10 mouse cellular contexts compared by ENCODE assay signal in the genomic region with DNA sequence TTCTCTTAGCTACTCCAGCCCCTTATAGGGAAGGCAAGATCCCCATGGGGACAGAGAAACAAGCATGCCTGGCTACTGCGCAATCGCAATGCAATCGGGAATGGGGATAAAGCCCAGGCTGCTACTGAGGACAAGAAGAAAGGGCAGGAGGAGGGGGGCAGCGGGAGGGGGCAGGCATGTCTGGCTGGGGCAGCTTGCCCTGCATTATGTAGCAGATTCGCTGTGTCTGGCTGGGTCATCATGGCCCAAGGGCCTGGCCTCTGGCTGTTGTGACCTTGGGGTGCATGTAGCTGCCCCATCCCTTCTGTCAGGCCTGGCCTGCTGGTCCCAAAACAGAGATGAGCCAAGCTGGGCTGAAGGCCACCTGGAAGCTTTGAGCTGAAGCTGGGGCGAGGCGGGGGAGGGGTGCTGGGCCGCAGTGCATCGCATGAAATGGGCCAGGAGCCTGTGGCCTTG. TPM values are rescaled to one million over a fixed set of nuclear protein-coding genes. Genes with fewer than 3 reads are reported as not detected.
DNase-seq lines count a peak whose midpoint lies in the region; ATAC-seq lines count a peak whose summit lies in the region.
"Had no signal": no experiment of that assay in that cellular context is flagged by ENCODE, and none has a peak within 500 bp of the region (broad histone marks: within the 10 kb centered on the region; RNA-seq: fewer than 3 reads in every experiment).

No protein-coding gene starts in this region.

- no peaks in the 10 kb centered on the region for H3K27me3 ChIP-seq in forebrain, embryonic 13.5 days
- peaks cover 43% of the 10 kb centered on the region for H3K27me3 ChIP-seq in liver, embryonic 12.5 days (replicated peaks)

- H3K27ac ChIP-seq in forebrain, embryonic 13.5 days: peak overlapping the region; percentile 76
- no peak overlapping the region for H3K27ac ChIP-seq in liver, embryonic 12.5 days
- H3K27ac ChIP-seq: liver, embryonic 15.5 days had no signal

- H3K4me3 ChIP-seq in forebrain, embryonic 13.5 days: no peak overlapping the region
- no peak overlapping the region for H3K4me3 ChIP-seq in liver, embryonic 12.5 days
- H3K4me3 ChIP-seq: erythroblast, embryonic 14.5 days; liver, embryonic 15.5 days had no signal

- DNase-seq in kidney, postnatal 4 days: peak; percentile 36 to 55
- DNase-seq in kidney, adult 18-20 months: no peak
- peak; percentile 99 for DNase-seq in brain, adult 2 months (ENCODE audit: low read depth, low spot score)
- DNase-seq in heart, postnatal 4 days: peak; percentile 33
- peak; percentile 49 for DNase-seq in neural tube, embryonic 10.5 days (ENCODE audit: extremely low spot score, low spot score)
- no peak for DNase-seq in thymus, postnatal 4 days

- no peak for ATAC-seq in forebrain, embryonic 13.5 days
- ATAC-seq in liver, embryonic 12.5 days: no peak

- 31% methylated on average over 9 of the region's 9 CpGs for WGBS in forebrain, embryonic 13.5 days
- WGBS in liver, embryonic 12.5 days (ENCODE audit: insufficient replicate concordance): 71% methylated on average over 9 of the region's 9 CpGs

- no peaks in the 10 kb centered on the region for H3K9me3 ChIP-seq in forebrain, embryonic 13.5 days (replicated peaks)
- H3K9me3 ChIP-seq in liver, embryonic 12.5 days (replicated peaks): no peaks in the 10 kb centered on the region
- H3K9me3 ChIP-seq: liver, embryonic 15.5 days had no signal

- H3K4me1 ChIP-seq in forebrain, embryonic 13.5 days: peaks cover 28% of the 10 kb centered on the region
- peaks cover 9% of the 10 kb centered on the region for H3K4me1 ChIP-seq in liver, embryonic 12.5 days

- H3K4me2 ChIP-seq in forebrain, embryonic 13.5 days: peak overlapping the region; percentile 16; the same call in 1 of the 2 replicates
- H3K4me2 ChIP-seq in liver, embryonic 12.5 days: no peak overlapping the region
- H3K4me2 ChIP-seq: liver, embryonic 15.5 days had no signal

- H3K36me3 ChIP-seq in forebrain, embryonic 13.5 days (ENCODE audit: poor library complexity, severe bottlenecking): peaks cover 10% of the 10 kb centered on the region; the same call in 1 of the 2 replicates
- H3K36me3 ChIP-seq in liver, embryonic 12.5 days: no peaks in the 10 kb centered on the region
- H3K36me3 ChIP-seq: liver, embryonic 15.5 days had no signal

- peak overlapping the region; percentile 53 for H3K9ac ChIP-seq in forebrain, embryonic 13.5 days
- no peak overlapping the region for H3K9ac ChIP-seq in liver, embryonic 12.5 days
- H3K9ac ChIP-seq: liver, embryonic 15.5 days had no signal

RNA-seq across cellular contexts. Expression of a gene that starts 27.8 kb away (rescaled TPM):
- polyA plus RNA-seq in forebrain, embryonic 13.5 days (2015; fragmentation: Nextera tagmentation; extraction: Ambion mirVana): 35.2 and 35.4 TPM in 2 replicates
- 10 to 100 TPM; 33.3 to 35.5 TPM for total RNA-seq in heart, postnatal 4 days (2021)
- polyA plus RNA-seq in liver, embryonic 12.5 days (2016; fragmentation: Nextera tagmentation; extraction: Ambion mirVana): 36.4 and 37.4 TPM in 2 replicates

RNA-seq across cellular contexts. Expression of a gene that starts 51.2 kb away (rescaled TPM):
- polyA plus RNA-seq in forebrain, embryonic 13.5 days (2015; fragmentation: Nextera tagmentation; extraction: Ambion mirVana): 53.5 and 59.1 TPM in 2 replicates
- total RNA-seq in heart, postnatal 4 days (2021): 10 to 100 TPM; 47.4 to 48.8 TPM
- 57.3 and 62.0 TPM in 2 replicates for polyA plus RNA-seq in liver, embryonic 12.5 days (2016; fragmentation: Nextera tagmentation; extraction: Ambion mirVana)

RNA-seq across cellular contexts. Expression of a gene that starts 52.8 kb away (rescaled TPM):
- 16.1 and 18.6 TPM in 2 replicates for polyA plus RNA-seq in forebrain, embryonic 13.5 days (2015; fragmentation: Nextera tagmentation; extraction: Ambion mirVana)
- 10 to 100 TPM; 65.0 to 68.7 TPM for total RNA-seq in heart, postnatal 4 days (2021)
- polyA plus RNA-seq in liver, embryonic 12.5 days (2016; fragmentation: Nextera tagmentation; extraction: Ambion mirVana): 12.5 and 12.9 TPM in 2 replicates

Comparison
In these comparisons a context has a peak if more than half of its experiments do, and no peak if none do; other contexts are left out.
1. DNase-seq: peak in kidney, postnatal 4 days (2 of 2), brain, adult 2 months (single experiment), heart, postnatal 4 days (single experiment) and neural tube, embryonic 10.5 days (single experiment); none in kidney, adult 18-20 months (single experiment) and thymus, postnatal 4 days (single experiment).